Mouse (Mus musculus) neural tube, embryonic 14.5 days (tissue): ENCODE measurements around the gene Hnf4a. TPM values are rescaled to one million over a fixed set of nuclear protein-coding genes. Genes with fewer than 3 reads are reported as not detected.

Source experiments
- polyA plus RNA-seq: library from polyadenylated mRNA; unstranded; fragments of >200 nt; fragmentation: Nextera tagmentation; extraction: Ambion mirVana; gene quantifications from 2 replicates; pipeline ENCODE4 v1.2.1, GENCODE M21; 2014

Gene Hnf4a
- polyA plus RNA-seq, 1 experiment from 2014 or later = not detected

Other genes with a start within 250 kb of the Hnf4a start
- gene Jph2, start 108.8 kb upstream of the Hnf4a start, polyA plus RNA-seq = 0.20 and 0.21 TPM in 2 replicates
- gene Oser1, start 82.1 kb upstream of the Hnf4a start, polyA plus RNA-seq = 78.9 and 79.3 TPM in 2 replicates
- 115 and 129 TPM in 2 replicates for gene Gdap1l1, start 68.3 kb upstream of the Hnf4a start, polyA plus RNA-seq
- gene Fitm2, start 34.2 kb upstream of the Hnf4a start, polyA plus RNA-seq = 16.2 and 18.8 TPM in 2 replicates
- gene R3hdml, start 14.5 kb upstream of the Hnf4a start, polyA plus RNA-seq = 0.19 TPM in 1 of 2 replicates, not detected in the other
- 45.5 and 57.1 TPM in 2 replicates for gene Ttpal, start 95.5 kb downstream of the Hnf4a start, polyA plus RNA-seq
- gene Serinc3, start 138.3 kb downstream of the Hnf4a start, polyA plus RNA-seq = 39.0 and 44.3 TPM in 2 replicates
- 102 and 103 TPM in 2 replicates for gene Pkig, start 151.6 kb downstream of the Hnf4a start, polyA plus RNA-seq
- gene Ada, start 243.4 kb downstream of the Hnf4a start, polyA plus RNA-seq = 2.5 and 3.1 TPM in 2 replicates